Mouse (Mus musculus) ZHBTc4 (cell line): ENCODE measurements at regions not wholly inside any gene's neighbourhood (a gene's known extent, or its start where the extent isn't known, plus 50 kb on each side); places are given as distances from the start of the nearest gene placed in this dataset.

Source experiments
- DNase-seq: peaks from one replicate; pipeline ENCODE4 v3.0.0-alpha.2; 2011; ENCODE audit warnings: low read depth, low spot score

DNA sequence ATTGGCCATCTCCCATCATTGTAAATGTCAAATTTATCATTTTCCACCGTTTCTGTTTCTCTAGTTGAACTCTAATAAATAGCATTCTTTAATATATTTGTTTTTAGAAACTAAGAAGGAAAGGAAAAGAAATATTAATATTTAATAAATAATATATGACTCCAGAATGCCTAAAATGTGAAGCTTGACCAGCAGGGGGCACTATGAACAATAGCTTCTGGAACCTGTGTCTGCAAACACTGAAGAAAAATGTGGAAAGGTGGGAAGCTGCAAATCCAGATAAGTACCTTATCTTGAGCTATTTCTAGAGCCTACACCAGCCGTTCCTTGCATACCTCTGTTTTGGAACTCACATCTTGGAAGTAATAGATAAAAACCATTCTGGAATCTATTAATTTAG is 493.7 kb upstream of the Lingo2 start:
- peak; percentile 6 for DNase-seq

DNA sequence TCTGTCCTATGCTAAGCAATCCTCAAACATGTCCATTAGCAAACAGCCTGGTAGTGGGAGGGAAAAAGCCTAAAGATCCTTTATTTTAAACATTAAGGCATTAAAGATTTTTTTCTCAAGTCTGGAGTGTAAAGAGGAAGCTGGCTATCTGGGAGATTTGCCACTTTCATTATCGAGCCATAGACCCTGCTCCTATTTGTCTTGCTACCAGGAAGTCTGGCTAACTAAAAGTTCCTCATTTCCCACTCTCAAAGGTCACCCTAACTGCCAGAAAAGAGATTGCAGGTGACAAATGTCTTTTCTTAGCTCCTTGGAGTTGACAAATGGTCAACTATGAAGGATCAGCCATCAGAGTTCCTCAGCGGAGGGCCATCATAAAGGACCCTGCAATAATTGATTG is 461.2 kb upstream of the Lingo2 start:
- no peak for DNase-seq

DNA sequence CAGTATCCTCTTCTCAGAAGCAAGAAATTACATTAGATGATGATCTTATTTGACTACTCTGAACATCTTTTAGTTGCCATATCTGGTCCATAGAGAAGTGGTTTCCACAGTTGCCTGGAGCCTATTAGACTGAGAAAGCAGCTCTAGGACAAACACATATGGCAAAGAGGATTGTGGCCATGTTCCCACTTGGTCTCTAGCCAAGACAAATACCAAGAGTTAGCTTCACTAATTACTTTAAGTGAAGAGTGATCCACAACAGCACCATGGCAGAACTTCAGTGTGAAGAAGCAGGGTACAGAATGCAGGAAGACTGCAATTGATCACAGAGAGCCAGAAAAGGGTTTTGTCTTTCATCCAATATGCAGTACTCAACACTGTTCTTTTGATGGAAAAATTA is 436.6 kb upstream of the Lingo2 start:
- no peak for DNase-seq

DNA sequence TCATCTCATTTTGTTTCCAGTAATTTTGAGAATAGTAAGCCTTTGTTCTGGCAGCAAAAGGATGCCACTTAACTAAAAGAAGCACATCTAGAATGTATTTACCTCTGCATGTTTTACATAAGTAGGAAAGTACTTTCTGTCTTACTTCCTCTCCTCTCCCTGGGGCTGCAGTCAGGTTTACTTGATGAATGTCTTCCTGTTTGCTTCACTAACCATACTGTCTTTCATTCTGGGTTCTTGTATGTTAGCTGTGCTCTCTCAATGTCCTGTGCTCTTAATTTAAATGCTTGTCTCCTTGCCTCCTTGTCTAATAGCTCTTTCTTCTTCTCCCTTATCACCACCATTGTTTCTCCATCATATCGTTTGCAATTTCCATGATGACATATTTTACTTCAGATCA is 435.3 kb upstream of the Lingo2 start:
- DNase-seq: no peak

DNA sequence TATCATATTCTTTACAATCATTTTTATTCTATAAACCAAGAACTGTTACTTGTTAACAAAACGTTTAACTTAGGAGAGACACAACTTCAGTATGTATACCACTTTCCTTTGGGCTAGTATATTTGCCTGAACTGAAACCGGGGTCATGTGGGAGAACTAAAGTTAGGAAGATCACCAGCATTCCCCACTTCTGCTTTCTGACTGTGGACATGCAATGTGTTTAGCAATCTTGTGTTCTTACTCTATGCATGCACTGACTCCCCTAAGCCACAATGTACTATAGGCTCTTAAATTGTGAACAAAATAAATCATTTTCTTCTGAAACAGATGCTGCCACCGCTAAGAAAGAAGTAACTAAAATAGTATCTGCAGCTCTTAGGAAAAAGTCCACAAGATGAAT is 412.7 kb upstream of the Lingo2 start:
- no peak for DNase-seq

DNA sequence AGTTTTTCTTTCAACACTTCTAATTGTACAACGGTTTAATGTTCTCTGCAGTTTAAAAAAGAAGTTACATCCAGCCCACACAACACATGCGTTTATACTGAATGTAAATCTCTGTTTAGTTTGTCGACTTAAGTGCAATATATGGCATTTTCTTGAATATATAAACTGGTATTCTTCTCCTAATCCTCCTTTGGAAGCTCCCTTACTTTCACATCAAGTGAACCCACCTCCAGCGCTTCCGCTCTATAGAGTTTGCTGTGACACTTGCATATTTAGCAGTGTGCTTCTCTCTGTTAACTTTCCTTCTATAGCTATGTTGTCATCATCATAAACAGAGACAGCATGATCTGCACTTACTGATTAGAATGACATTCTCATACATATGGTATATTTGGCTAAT is 409.7 kb upstream of the Lingo2 start:
- DNase-seq: no peak

DNA sequence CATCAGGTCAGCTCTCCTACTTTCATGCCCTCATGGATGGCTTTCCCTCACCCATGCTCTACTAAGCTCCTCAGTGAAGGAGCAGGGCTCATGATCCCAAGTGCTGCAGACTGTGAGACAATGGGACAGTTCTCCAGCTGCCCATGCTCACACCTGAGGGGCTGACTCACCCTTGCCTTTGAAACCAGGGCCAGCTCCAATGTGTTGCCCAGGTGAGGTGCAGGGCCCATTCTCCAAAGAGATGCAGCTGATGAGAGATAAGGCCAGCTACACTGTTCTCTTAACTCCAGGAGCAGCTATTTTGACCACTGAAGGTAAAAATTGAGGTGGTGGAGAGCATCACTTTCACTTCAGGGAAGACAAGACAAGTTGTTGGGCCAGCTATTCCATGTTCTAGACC is 386.8 kb upstream of the Lingo2 start:
- no peak for DNase-seq
